Mouse (Mus musculus) C2C12 (cell line): ENCODE measurements around the gene Mef2a. TPM values are rescaled to one million over a fixed set of nuclear protein-coding genes. Genes with fewer than 3 reads are reported as not detected.

ENCODE experiments used
- H3K27me3 ChIP-seq: one replicate; pipeline ENCODE4 v1.6.1; 2011; ENCODE audit not compliant: control insufficient read depth, insufficient read depth, insufficient read length
- H3K36me3 ChIP-seq: one replicate; pipeline ENCODE4 v1.6.1; 2011; ENCODE audit not compliant: control insufficient read depth, insufficient read depth
- H3K4me3 ChIP-seq: one replicate; pipeline ENCODE4 v1.5.1; 2011; ENCODE audit warnings: mild to moderate bottlenecking, control low read depth; ENCODE audit not compliant: poor library complexity, insufficient read depth, severe bottlenecking
- H3K79me2 ChIP-seq: one replicate; pipeline ENCODE4 v1.6.1; 2011; ENCODE audit not compliant: control insufficient read depth, insufficient read depth
- H3K79me3 ChIP-seq: one replicate; pipeline ENCODE4 v1.6.1; 2011; ENCODE audit warnings: low read depth, control low read depth
- H3ac ChIP-seq: one replicate; pipeline ENCODE3; 2011; ENCODE audit warnings: low read depth; ENCODE audit not compliant: control insufficient read depth, insufficient read length
- CEBPB ChIP-seq: IDR thresholded peaks from one replicate; pipeline ENCODE4 v1.6.1; 2011; ENCODE audit warnings: low read depth, mild to moderate bottlenecking, control low read depth, moderate library complexity
- CTCF ChIP-seq: IDR thresholded peaks from one replicate; pipeline ENCODE4 v1.5.1; 2011; ENCODE audit not compliant: control insufficient read depth, insufficient read depth, insufficient read length
- FOSL1 ChIP-seq: IDR thresholded peaks from one replicate; pipeline ENCODE4 v1.8.0; 2011; ENCODE audit warnings: mild to moderate bottlenecking, low read length; ENCODE audit not compliant: poor library complexity, insufficient read depth, severe bottlenecking
- MAX ChIP-seq: IDR thresholded peaks from one replicate; pipeline ENCODE4 v1.6.1; 2011; ENCODE audit warnings: mild to moderate bottlenecking, control low read depth
- MYOD1 ChIP-seq: IDR thresholded peaks from one replicate; pipeline ENCODE4 v1.6.1; 2011; ENCODE audit warnings: low read depth; ENCODE audit not compliant: control insufficient read depth, insufficient read length
- MYOG ChIP-seq: IDR thresholded peaks from one replicate; pipeline ENCODE4 v1.6.1; 2011; ENCODE audit not compliant: control insufficient read depth, insufficient read length; ENCODE audit errors: extremely low read depth
- USF1 ChIP-seq: IDR thresholded peaks from one replicate; pipeline ENCODE4 v1.6.1; 2011; ENCODE audit warnings: low read depth, mild to moderate bottlenecking, control low read depth, moderate library complexity
- polyA plus RNA-seq: library from polyadenylated mRNA; unstranded; fragments of >200 nt; fragmentation: generic; extraction: Trizol; gene quantifications from one replicate; pipeline ENCODE4 v1.2.1, GENCODE M21; 2012; ENCODE audit warnings: missing spikeins

Gene Mef2a
- polyA plus RNA-seq, 1 experiment = 14.8 TPM

DNA sequence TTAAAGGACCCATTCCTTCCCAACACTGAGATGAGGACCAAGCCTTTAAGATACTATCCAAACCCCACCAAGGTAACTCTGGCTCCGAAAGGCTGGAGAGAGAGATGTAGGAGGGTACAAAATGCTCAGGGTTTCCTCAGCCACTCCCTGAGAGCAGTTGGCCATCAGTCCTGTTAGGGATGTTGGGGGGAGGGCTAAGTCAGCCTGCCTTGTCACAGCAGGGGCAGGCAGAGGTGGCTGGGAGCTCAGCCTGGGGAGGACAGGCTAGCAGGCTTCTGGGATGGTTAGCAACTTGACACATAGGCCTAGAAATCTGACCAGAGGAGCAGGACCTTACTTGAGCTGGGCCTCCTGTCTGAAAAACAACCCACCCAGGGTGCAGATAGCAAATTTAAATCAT lies 145.1 kb downstream of the Mef2a start:
- H3K27me3 ChIP-seq = no peaks in the 10 kb centered on the region
- peaks cover 11% of the 10 kb centered on the region for H3K36me3 ChIP-seq
- H3ac ChIP-seq = no peak overlapping the region
- TF ChIP-seq USF1 (no peak), CEBPB (no peak), MAX (no peak), MYOG (no peak), CTCF (no peak), FOSL1 (no peak), MYOD1 (no peak)
- H3K79me2 ChIP-seq = no peaks in the 10 kb centered on the region
- H3K4me3 ChIP-seq = no peak overlapping the region
- H3K79me3 ChIP-seq = no peaks in the 10 kb centered on the region

GRCm38 (mm10) chr7:67225943-67226625 lies 146.6 kb downstream of the Mef2a start:
- Histone ChIP-seq H3K36me3 (peaks cover 3% of the 10 kb centered on the region), H3K79me3 (no peaks in the 10 kb centered on the region), H3K4me3 (no peak overlapping the region), H3K79me2 (no peaks in the 10 kb centered on the region), H3ac (no peak overlapping the region), H3K27me3 (no peaks in the 10 kb centered on the region)
- no peak for TF ChIP-seq USF1
- TF ChIP-seq CTCF = no peak
- TF ChIP-seq MYOG = no peak
- TF ChIP-seq FOSL1 = no peak
- no peak for TF ChIP-seq CEBPB
- no peak for TF ChIP-seq MAX
- TF ChIP-seq MYOD1 = no peak

DNA sequence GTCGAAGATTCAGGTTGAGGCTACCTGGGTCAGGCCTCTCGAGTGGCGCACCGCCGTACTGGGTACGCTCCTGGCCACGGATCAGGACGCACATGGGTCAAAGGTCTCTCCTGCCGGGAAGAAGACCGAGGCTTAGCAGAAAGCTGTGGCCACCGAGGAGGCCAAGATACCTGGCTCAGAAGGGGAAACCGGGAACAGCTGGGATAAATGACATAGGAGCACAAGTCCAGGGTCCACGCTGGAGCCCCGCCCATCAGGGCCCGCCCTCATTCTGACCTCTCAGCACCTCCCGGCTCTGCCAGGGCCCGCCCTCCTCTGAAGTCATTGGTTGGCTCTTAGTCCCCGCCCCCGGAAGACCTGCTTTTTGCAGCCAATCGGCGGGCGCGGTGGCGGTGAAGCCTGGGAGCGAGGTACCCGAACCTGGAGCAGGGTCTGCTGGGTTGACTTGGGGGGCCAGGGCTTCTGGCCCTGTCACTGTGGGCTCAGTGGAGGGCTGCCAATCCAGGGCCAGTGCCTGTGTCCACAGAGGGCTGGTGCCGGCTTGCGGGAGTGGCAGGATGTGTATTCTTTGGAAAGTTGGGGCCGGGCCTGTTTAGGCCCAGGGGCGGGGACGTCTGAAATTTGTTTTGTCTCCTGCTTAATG lies 150.3 kb downstream of the Mef2a start, which contains the start of gene Lysmd4:
TSS of gene Lysmd4 (plus strand) at position 325 of the 643 bp plus-strand sequence.
- Histone ChIP-seq H3K36me3 (peaks cover 3% of the 10 kb centered on the region), H3K27me3 (no peaks in the 10 kb centered on the region)
- TF ChIP-seq MYOD1 (no peak), CTCF (no peak), CEBPB (no peak), MYOG (no peak), MAX (no peak), FOSL1 (no peak), USF1 (no peak)

DNA sequence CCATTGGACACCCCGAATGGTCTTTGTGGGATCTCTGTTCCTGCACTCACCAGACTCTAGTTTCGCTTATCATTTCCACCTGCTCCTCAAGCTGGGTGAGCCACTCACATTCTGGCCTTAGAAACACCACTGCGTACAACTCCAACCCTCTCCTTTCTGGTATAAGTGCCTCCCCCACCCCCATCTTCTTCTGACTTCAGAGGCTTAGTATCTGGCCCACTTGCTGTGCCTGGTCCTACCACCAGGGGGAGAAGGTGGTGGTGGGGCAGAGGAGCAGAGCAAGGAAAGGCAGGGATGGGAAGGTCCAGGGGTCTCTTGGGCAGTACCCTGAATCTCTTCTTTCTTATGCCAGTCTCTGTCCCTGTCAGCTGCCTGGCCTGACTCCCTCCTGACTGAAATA lies 155.6 kb downstream of the Mef2a start:
- H3K4me3 ChIP-seq = no peak overlapping the region
- H3K36me3 ChIP-seq = no peaks in the 10 kb centered on the region
- TF ChIP-seq CTCF (peak; percentile 53), MYOD1 (no peak), USF1 (no peak), CEBPB (no peak), FOSL1 (no peak)
- no peaks in the 10 kb centered on the region for H3K79me2 ChIP-seq
- H3K79me3 ChIP-seq = no peaks in the 10 kb centered on the region
- H3K27me3 ChIP-seq = no peaks in the 10 kb centered on the region
- no peak overlapping the region for H3ac ChIP-seq

More for the DNA sequence above, 150.3 kb downstream of the Mef2a start, which contains the start of gene Lysmd4:
- H3K79me2 ChIP-seq = no peaks in the 10 kb centered on the region
- H3K4me3 ChIP-seq = peak within 1 kb of the TSS; percentile 51
- H3K79me3 ChIP-seq = no peaks in the 10 kb centered on the region
- H3ac ChIP-seq = peak within 1 kb of the TSS; percentile 89

GRCm38 (mm10) chr7:67216351-67216750 lies 156.3 kb downstream of the Mef2a start:
- H3K79me2 ChIP-seq = no peaks in the 10 kb centered on the region
- no peak overlapping the region for H3ac ChIP-seq
- no peak for TF ChIP-seq FOSL1
- no peak for TF ChIP-seq CTCF
- TF ChIP-seq USF1 = no peak
- no peak for TF ChIP-seq MYOG
- TF ChIP-seq MYOD1 = no peak
- no peak for TF ChIP-seq CEBPB
- no peak for TF ChIP-seq MAX
- H3K79me3 ChIP-seq = no peaks in the 10 kb centered on the region
- no peaks in the 10 kb centered on the region for H3K27me3 ChIP-seq
- H3K36me3 ChIP-seq = no peaks in the 10 kb centered on the region
- no peak overlapping the region for H3K4me3 ChIP-seq

- Histone ChIP-seq H3ac (no peak overlapping the region), H3K79me2 (no peaks in the 10 kb centered on the region)
Observed at GRCm38 (mm10) chr7:67213589-67213988, 159.1 kb downstream of the Mef2a start.

More at GRCm38 (mm10) chr7:67213589-67213988, 159.1 kb downstream of the Mef2a start:
- Histone ChIP-seq H3K27me3 (no peaks in the 10 kb centered on the region), H3K79me3 (no peaks in the 10 kb centered on the region), H3K36me3 (no peaks in the 10 kb centered on the region), H3K4me3 (no peak overlapping the region)
- TF ChIP-seq MYOD1 (no peak), USF1 (no peak), FOSL1 (no peak), CTCF (no peak), MYOG (no peak), CEBPB (no peak), MAX (no peak)
